22 mouse cellular contexts compared by ENCODE assay signal in the genomic region with DNA sequence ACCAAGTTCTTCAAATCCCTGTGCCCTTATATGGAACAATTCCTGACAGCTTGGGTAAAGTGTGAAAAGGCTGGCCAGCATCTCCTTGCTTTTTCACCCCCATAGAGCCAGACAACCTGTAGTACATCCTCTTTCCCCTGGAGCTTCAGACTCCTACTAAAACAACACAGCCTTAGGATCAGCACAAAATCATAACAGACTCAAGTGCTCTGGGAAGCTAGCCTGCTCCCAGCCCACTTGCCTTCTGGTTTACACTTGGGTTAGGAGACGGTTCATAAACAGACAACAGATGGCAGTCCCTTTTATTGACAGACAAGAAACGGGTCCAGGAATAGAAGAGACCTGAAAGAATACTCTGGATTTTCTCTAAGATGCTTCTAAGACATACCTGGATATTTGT. TPM values are rescaled to one million over a fixed set of nuclear protein-coding genes. Genes with fewer than 3 reads are reported as not detected.
DNase-seq lines count a peak whose midpoint lies in the region; ATAC-seq and TF ChIP-seq lines count a peak whose summit lies in the region.
"Had no signal": no experiment of that assay in that cellular context is flagged by ENCODE, and none has a peak within 500 bp of the region (broad histone marks: within the 10 kb centered on the region; RNA-seq: fewer than 3 reads in every experiment).

No protein-coding gene starts in this region.

- peak; percentile 56; the same call in 1 of the 2 replicates for ATAC-seq in forebrain, embryonic 16.5 days
- no peak for ATAC-seq in forebrain, postnatal 0 days
- ATAC-seq in midbrain, embryonic 11.5 days (ENCODE audit: low FRiP score), result no peak
- ATAC-seq: midbrain, embryonic 15.5 days had no signal

- H3K9ac ChIP-seq in forebrain, embryonic 16.5 days (replicated peaks; ENCODE audit: low read depth, low read length), result no peak overlapping the region
- no peak overlapping the region for H3K9ac ChIP-seq in forebrain, postnatal 0 days
- H3K9ac ChIP-seq in CH12.LX (ENCODE audit: insufficient read depth, low read depth), result no peak overlapping the region
- H3K9ac ChIP-seq in midbrain, embryonic 11.5 days (ENCODE audit: low read length), result no peak overlapping the region
- H3K9ac ChIP-seq: embryonic facial prominence, embryonic 15.5 days; hindbrain, embryonic 12.5 days; limb, embryonic 12.5 days; liver, embryonic 14.5 days; lung, embryonic 15.5 days; midbrain, embryonic 15.5 days; neural tube, embryonic 13.5 days had no signal

- no peak for TF ChIP-seq RAD21 in CH12.LX (IDR thresholded peaks at IDR 0.05; ENCODE audit: low read depth, low read length)

- H3K36me3 ChIP-seq in forebrain, embryonic 16.5 days (ENCODE audit: control insufficient read depth, insufficient read depth), result peaks cover 19% of the 10 kb centered on the region
- peaks cover 24% of the 10 kb centered on the region for H3K36me3 ChIP-seq in forebrain, postnatal 0 days (ENCODE audit: insufficient read depth)
- peaks cover 27 to 38% of the 10 kb centered on the region in 2 experiments for H3K36me3 ChIP-seq in CH12.LX (replicated peaks in 1 of 2; ENCODE audit: control insufficient read depth in 1 of 2, insufficient read depth in 1 of 2, low read length in 1 of 2)
- H3K36me3 ChIP-seq in midbrain, embryonic 11.5 days (ENCODE audit: control insufficient read depth, insufficient read depth, low read length), result peaks cover 8% of the 10 kb centered on the region

- no peak overlapping the region for H3K4me2 ChIP-seq in forebrain, embryonic 16.5 days (ENCODE audit: low read length)
- H3K4me2 ChIP-seq in forebrain, postnatal 0 days (ENCODE audit: low read depth), result no peak overlapping the region
- H3K4me2 ChIP-seq in CH12.LX (ENCODE audit: insufficient read depth, low read depth, poor library complexity, severe bottlenecking), result no peak overlapping the region
- H3K4me2 ChIP-seq in midbrain, embryonic 11.5 days, result no peak overlapping the region
- H3K4me2 ChIP-seq: embryonic facial prominence, embryonic 15.5 days; hindbrain, embryonic 12.5 days; limb, embryonic 12.5 days; lung, embryonic 15.5 days; midbrain, embryonic 15.5 days; neural tube, embryonic 13.5 days had no signal

- no peaks in the 10 kb centered on the region for H3K79me2 ChIP-seq in CH12.LX (replicated peaks; ENCODE audit: control insufficient read depth, extremely low read depth, insufficient read depth, poor library complexity, severe bottlenecking)

- H3K27me3 ChIP-seq in forebrain, embryonic 16.5 days (replicated peaks; ENCODE audit: control insufficient read depth, insufficient read depth, low read length), result no peaks in the 10 kb centered on the region
- no peaks in the 10 kb centered on the region for H3K27me3 ChIP-seq in forebrain, postnatal 0 days (ENCODE audit: insufficient read depth, low read length)
- no peaks in the 10 kb centered on the region for H3K27me3 ChIP-seq in CH12.LX (replicated peaks)
- no peaks in the 10 kb centered on the region for H3K27me3 ChIP-seq in midbrain, embryonic 11.5 days (ENCODE audit: control insufficient read depth, insufficient read depth, low read length)
- H3K27me3 ChIP-seq: embryonic facial prominence, embryonic 15.5 days; hindbrain, embryonic 12.5 days; limb, embryonic 12.5 days; lung, embryonic 15.5 days; midbrain, embryonic 15.5 days; neural tube, embryonic 13.5 days had no signal

- no peak for TF ChIP-seq POLR2A in CH12.LX (IDR thresholded peaks at IDR 0.05; ENCODE audit: low read depth, low read length)

- no peak for TF ChIP-seq CTCF in forebrain, postnatal 0 days (IDR thresholded peaks at IDR 0.05; ENCODE audit: low read depth)
- TF ChIP-seq CTCF in CH12.LX (conservative IDR thresholded peaks at IDR 0.05 in 1 of 2, IDR thresholded peaks at IDR 0.05 in 1 of 2; ENCODE audit: low read depth in 2 of 2, low read length in 2 of 2), result no peak

- 54% methylated on average over 2 of the region's 2 CpGs for WGBS in forebrain, embryonic 16.5 days
- 45% methylated on average over 2 of the region's 2 CpGs for WGBS in forebrain, postnatal 0 days
- WGBS in midbrain, embryonic 11.5 days, result 72% methylated on average over 2 of the region's 2 CpGs

- H3K4me1 ChIP-seq in forebrain, embryonic 16.5 days (replicated peaks; ENCODE audit: control insufficient read depth, insufficient read depth, low read length), result no peaks in the 10 kb centered on the region
- no peaks in the 10 kb centered on the region for H3K4me1 ChIP-seq in forebrain, postnatal 0 days (ENCODE audit: insufficient read depth)
- peaks cover 23 to 47% of the 10 kb centered on the region in 2 experiments for H3K4me1 ChIP-seq in CH12.LX (ENCODE audit: control insufficient read depth in 1 of 2, insufficient read depth in 2 of 2)
- no peaks in the 10 kb centered on the region for H3K4me1 ChIP-seq in midbrain, embryonic 11.5 days (ENCODE audit: control insufficient read depth, insufficient read depth, low read length)
- H3K4me1 ChIP-seq: embryonic facial prominence, embryonic 15.5 days; hindbrain, embryonic 12.5 days; lung, embryonic 15.5 days; neural tube, embryonic 13.5 days had no signal

- 0 out of 2 replicates have a peak overlapping the region, but pooled peaks have one; percentile 21 for H3K27ac ChIP-seq in forebrain, embryonic 16.5 days (ENCODE audit: low read length)
- H3K27ac ChIP-seq in forebrain, postnatal 0 days (ENCODE audit: low read depth, low read length), result no peak overlapping the region
- no peak overlapping the region for H3K27ac ChIP-seq in CH12.LX (ENCODE audit: insufficient read depth, low read depth)
- H3K27ac ChIP-seq in midbrain, embryonic 11.5 days (ENCODE audit: low read depth, low read length), result no peak overlapping the region
- H3K27ac ChIP-seq: embryonic facial prominence, embryonic 15.5 days; gastrocnemius, adult 2 months; hindbrain, embryonic 12.5 days; limb, embryonic 12.5 days; liver, embryonic 14.5 days; lung, embryonic 15.5 days; midbrain, embryonic 15.5 days; neural tube, embryonic 13.5 days had no signal

- in situ Hi-C loops in CH12.LX (cut with MboI; ENCODE audit: low pct_ligation_motif_present, low pct_unique_long_range_greater_than_20kb, low sequenced_read_pairs), result no loop called here

- no peak for TF ChIP-seq EP300 in CH12.LX (IDR thresholded peaks at IDR 0.05; ENCODE audit: low read length)

- no peak for DNase-seq in forebrain, postnatal 0 days
- peak; percentile 32 to 42 for DNase-seq in layer of hippocampus, adult 8-10 months (ENCODE audit: low spot score in 2 of 2)
- DNase-seq in layer of hippocampus, postnatal 36 days, result no peak
- DNase-seq in CH12.LX (ENCODE audit: extremely low read depth), result no peak
- peak; percentile 69 for DNase-seq in brain, adult 2 months (ENCODE audit: low read depth, low spot score)
- DNase-seq in testis, postnatal 10 days (ENCODE audit: low spot score), result no peak
- DNase-seq in midbrain, embryonic 11.5 days (ENCODE audit: low spot score, missing footprints), result no peak
- DNase-seq: adrenal gland, postnatal 25 days; cerebellum, adult 11 months; cerebellum, adult 9-11 months; gastrocnemius, adult 2 months; kidney, adult 2 months; kidney, postnatal 10 days; lung, postnatal 4 days had no signal

- dilution Hi-C loops in CH12.LX (cut with MboI; ENCODE audit: extremely low pct_ligation_motif_present, extremely low pct_unique_long_range_greater_than_20kb, low sequenced_read_pairs), result no loop called here

- H3K4me3 ChIP-seq in forebrain, embryonic 16.5 days (replicated peaks; ENCODE audit: low read length), result no peak overlapping the region
- no peak overlapping the region for H3K4me3 ChIP-seq in forebrain, postnatal 0 days (ENCODE audit: low read depth, low read length)
- H3K4me3 ChIP-seq in CH12.LX (replicated peaks in 1 of 3; ENCODE audit: low read depth in 2 of 3, low read length in 2 of 3, poor library complexity in 1 of 3), result no peak overlapping the region
- no peak overlapping the region for H3K4me3 ChIP-seq in midbrain, embryonic 11.5 days (ENCODE audit: low read depth, low read length)
- H3K4me3 ChIP-seq: embryonic facial prominence, embryonic 15.5 days; gastrocnemius, adult 2 months; hindbrain, embryonic 12.5 days; limb, embryonic 12.5 days; lung, embryonic 15.5 days; midbrain, embryonic 15.5 days; neural tube, embryonic 13.5 days had no signal

- no peaks in the 10 kb centered on the region for H3K9me3 ChIP-seq in forebrain, embryonic 16.5 days (ENCODE audit: control insufficient read depth, low read length)
- no peaks in the 10 kb centered on the region for H3K9me3 ChIP-seq in forebrain, postnatal 0 days (ENCODE audit: low read length)
- no peaks in the 10 kb centered on the region for H3K9me3 ChIP-seq in CH12.LX (replicated peaks; ENCODE audit: low read length)
- no peaks in the 10 kb centered on the region for H3K9me3 ChIP-seq in midbrain, embryonic 11.5 days (ENCODE audit: control insufficient read depth, low read length)
- H3K9me3 ChIP-seq: embryonic facial prominence, embryonic 15.5 days; hindbrain, embryonic 12.5 days; limb, embryonic 12.5 days; lung, embryonic 15.5 days; midbrain, embryonic 15.5 days; neural tube, embryonic 13.5 days had no signal

TF ChIP-seq in CH12.LX, 34 proteins besides CTCF, POLR2A, EP300 and RAD21:
- TF ChIP-seq POLR2AphosphoS2 (IDR thresholded peaks at IDR 0.05; ENCODE audit: low read depth, low read length), result peak; percentile 84
- no peak for TF ChIP-seq ZMIZ1 (IDR thresholded peaks at IDR 0.05; ENCODE audit: low read depth, low read length)
- TF ChIP-seq CHD2 (IDR thresholded peaks at IDR 0.05; ENCODE audit: low read length), result 0 out of 2 replicates have a peak, but pooled peaks have one; percentile 17
TF ChIP-seq in CH12.LX: peak in this region for 2.

RNA-seq across cellular contexts. Expression of gene Insig1, which starts 8.3 kb away (rescaled TPM):
- 76.9 and 83.7 TPM in 2 replicates for polyA plus RNA-seq in forebrain, embryonic 16.5 days (2015; fragmentation: Nextera tagmentation; extraction: Ambion mirVana)
- total RNA-seq in forebrain, postnatal 0 days (2014; rRNA removed), result 127 and 140 TPM in 2 replicates
- 100 and 101 TPM in 2 replicates for polyA plus RNA-seq in forebrain, postnatal 0 days (2015; fragmentation: Nextera tagmentation; extraction: Ambion mirVana)
- 100 to 1,000 TPM in 1 of 4 experiments, 10 to 100 TPM in 3; 62.9 to 110 (median 82.5) TPM for total RNA-seq in layer of hippocampus, adult 8-10 months (2022)
- total RNA-seq in layer of hippocampus, postnatal 36 days (2021), result 10 to 100 TPM; 54.9 TPM
- total RNA-seq in CH12.LX (2012; rRNA removed) (79.4 and 86.8 TPM in 2 replicates), CH12.LX (2014; rRNA removed) (162 and 217 TPM in 2 replicates)
- 92.3 and 96.9 TPM in 2 replicates for polyA plus RNA-seq in CH12.LX (2012; ENCODE audit: insufficient read length, low read depth)
- 129 and 137 TPM in 2 replicates for polyA plus RNA-seq in midbrain, embryonic 11.5 days (2014; fragmentation: Nextera tagmentation; extraction: Ambion mirVana)

Comparison
In these comparisons a context has a peak if more than half of its experiments do, and no peak if none do; other contexts are left out.
1. DNase-seq: peak in layer of hippocampus, adult 8-10 months (2 of 2) and brain, adult 2 months (single experiment); none in forebrain, postnatal 0 days (single experiment), layer of hippocampus, postnatal 36 days (0 of 2), CH12.LX (single experiment), testis, postnatal 10 days (single experiment) and midbrain, embryonic 11.5 days (single experiment).